Mouse (Mus musculus) adipose tissue, adult 10 weeks (tissue): Measurements from ENCODE around the gene Gm14443. TPM values are rescaled to one million over a fixed set of nuclear protein-coding genes. Genes with fewer than 3 reads are reported as not detected.

Experiments used
- polyA plus RNA-seq: library from polyadenylated mRNA; stranded (reverse); fragments of 350-450 nt; fragmentation: Illumina TruSeq; extraction: RNeasy Lipid Tissue Mini Kit (QIAGEN cat#74804); gene quantifications from one replicate; pipeline ENCODE4 v1.2.3, GENCODE M21; 2014; ENCODE audit warnings: low read depth, low replicate concordance

Gene Gm14443
- 0.82 TPM for polyA plus RNA-seq

DNA sequence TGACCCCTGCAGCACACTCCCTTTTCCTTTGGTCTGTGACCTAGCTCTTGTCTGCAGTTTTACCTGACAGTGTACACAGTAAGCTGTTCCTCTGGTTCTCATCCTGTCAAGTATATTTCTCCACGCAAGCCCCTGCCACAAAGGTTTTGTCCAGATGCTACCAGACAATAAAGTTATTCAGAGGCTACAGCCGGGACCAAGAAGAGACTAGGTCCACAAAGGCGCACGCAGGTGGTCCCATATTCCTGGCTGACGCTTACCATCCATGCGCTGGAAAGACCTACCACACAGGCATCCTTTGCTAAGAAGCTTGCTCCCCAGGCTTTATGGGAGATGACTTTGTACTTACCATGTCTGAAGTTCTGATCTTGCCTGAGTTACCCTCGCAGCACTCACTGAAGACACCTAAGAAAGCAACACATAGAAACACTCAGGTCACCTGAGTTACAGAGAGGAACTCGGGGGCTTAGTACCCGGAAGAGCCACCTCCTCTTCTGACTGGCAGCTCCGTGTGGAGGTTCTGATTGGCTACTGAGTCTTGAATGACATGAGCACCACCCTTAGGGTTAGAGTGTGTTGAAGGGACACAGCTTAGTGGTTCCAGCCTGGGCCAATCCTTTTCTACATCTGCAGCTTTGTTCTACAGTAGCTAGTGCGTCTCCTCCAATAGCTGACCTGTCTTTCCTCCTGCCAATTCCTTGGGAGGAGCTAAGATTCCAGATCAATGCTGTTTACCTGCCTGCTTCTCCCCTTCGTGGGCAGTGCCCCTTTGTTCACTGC is at the start of gene Gm14443:
Gene Gm14443, minus strand, starts transcription at position 471 of the 780 bp plus-strand sequence.

DNA sequence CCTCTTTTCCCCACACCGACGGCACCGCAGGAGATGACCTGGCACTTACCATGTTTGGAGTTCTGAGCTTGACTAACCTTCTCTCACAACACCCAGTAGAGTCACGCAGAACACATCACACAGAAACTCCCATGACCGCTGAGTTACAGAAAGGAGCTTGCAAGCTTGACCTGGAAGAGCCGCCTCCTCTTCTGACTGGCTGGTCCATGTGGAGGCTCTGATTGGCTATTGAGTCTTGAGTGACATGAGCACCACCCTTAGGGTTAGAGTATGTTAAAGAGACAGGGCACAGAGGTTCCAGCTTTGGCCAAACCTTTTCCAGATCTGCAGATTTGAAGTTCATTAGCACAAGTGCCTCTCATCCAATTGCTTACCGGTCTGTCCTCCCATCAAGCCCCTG is 31.1 kb upstream of the Gm14443 start, which contains the start of gene Gm14391:
Gene Gm14391, minus strand, starts transcription at position 186 of the 400 bp plus-strand sequence.

DNA sequence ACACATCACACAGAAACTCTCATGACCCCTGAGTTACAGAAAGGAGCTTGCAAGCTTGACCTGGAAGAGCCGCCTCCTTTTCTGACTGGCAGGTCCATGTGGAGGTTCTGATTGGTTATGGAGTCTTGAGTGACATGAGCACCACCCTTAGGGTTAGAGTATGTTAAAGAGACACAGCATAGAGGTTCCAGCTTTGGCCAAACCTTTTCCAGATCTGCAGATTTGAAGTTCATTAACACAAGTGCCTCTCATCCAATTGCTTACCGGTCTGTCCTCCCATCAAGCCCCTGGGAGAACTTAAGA is 33.7 kb downstream of the Gm14443 start, which contains the start of gene Gm14399:
Gene Gm14399, minus strand, starts transcription at position 20 of the 303 bp plus-strand sequence.

Other genes with a start within 250 kb of the Gm14443 start
- not detected for gene Gm14444, start 165.6 kb downstream of the Gm14443 start, polyA plus RNA-seq
- gene Gm14393, start 108.1 kb downstream of the Gm14443 start, polyA plus RNA-seq, result 1.2 TPM
- 5.1 TPM for gene Gm14399, start 33.9 kb downstream of the Gm14443 start, polyA plus RNA-seq
- 7.1 TPM for gene Gm14391, start 31.0 kb upstream of the Gm14443 start, polyA plus RNA-seq
- not detected for gene Gm14440, start 99.3 kb upstream of the Gm14443 start, polyA plus RNA-seq
- 13.7 TPM for gene Gm4631, start 162.3 kb upstream of the Gm14443 start, polyA plus RNA-seq
- gene Zfp968, start 196.6 kb upstream of the Gm14443 start, polyA plus RNA-seq, result 5.9 TPM